ENCODE assay signal across 8 mouse cellular contexts in the genomic region with DNA sequence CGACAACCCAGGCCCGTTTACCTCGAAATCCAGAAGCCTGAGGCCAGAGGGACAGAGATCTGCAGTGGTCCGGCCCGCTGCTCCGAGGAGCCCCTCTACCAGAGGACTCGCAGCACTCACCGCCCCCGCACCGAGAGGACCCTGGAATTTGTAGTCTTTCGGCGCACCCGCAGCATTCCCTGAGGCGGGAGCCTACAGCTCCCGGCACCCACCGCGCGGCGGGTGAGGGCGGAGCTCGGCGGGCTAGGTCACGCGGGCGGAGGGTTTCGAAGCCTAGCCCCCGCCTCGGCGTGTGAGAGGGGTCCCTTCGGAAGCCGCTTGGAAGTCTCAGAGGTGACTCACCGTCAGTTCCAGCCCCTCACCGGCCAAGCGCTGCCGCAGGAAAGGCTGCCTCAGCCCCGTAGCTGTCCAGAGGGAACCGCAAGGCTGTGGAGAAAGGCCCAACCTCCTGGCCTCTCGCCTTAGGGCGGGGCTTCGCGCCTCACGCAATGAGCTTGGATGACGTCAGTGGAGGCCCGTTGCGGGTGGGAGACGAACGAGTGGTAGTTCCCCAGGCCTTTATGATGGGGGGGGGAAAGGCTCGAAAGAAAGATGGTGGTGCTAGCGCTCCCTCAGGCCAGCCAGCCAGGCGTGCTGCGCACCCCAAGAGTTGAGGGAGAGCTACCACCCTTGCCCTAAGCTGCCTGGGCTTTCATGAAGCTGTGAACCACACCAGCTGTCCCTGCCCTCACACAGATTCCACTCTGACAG. TPM values are rescaled to one million over a fixed set of nuclear protein-coding genes. Genes with fewer than 3 reads are reported as not detected.
DNase-seq lines count a peak whose midpoint lies in the region; ATAC-seq lines count a peak whose summit lies in the region.

A gene (minus strand): TSS at position 483 of the 750 bp plus-strand sequence.

- peak; percentile 99 for DNase-seq in Muller cell, postnatal 12 days (ENCODE audit: inconsistent ontology term)
- peak; percentile 96 for DNase-seq in cerebellum, adult 9-11 months
- peak; percentile 94 to 95 for DNase-seq in frontal cortex, postnatal 10 days (ENCODE audit: low spot score in 2 of 2)
- peak; percentile 96 to 98 for DNase-seq in layer of hippocampus, postnatal 14 days (ENCODE audit: low spot score in 2 of 2)
- peak; percentile 94 for DNase-seq in lung, postnatal 14 days
- peak; percentile 79 for DNase-seq in retina, adult 2 months (ENCODE audit: low read depth, low spot score)
- DNase-seq in thymus, postnatal 36 days = peak; percentile 95

- H3K4me3 ChIP-seq in hindbrain, embryonic 12.5 days = peak within 1 kb of the TSS; percentile 54

- no peaks in the 10 kb centered on the region for H3K27me3 ChIP-seq in hindbrain, embryonic 12.5 days

- no peaks in the 10 kb centered on the region for H3K36me3 ChIP-seq in hindbrain, embryonic 12.5 days

- peaks cover 33% of the 10 kb centered on the region for H3K4me1 ChIP-seq in hindbrain, embryonic 12.5 days

- H3K9ac ChIP-seq in hindbrain, embryonic 12.5 days = peak within 1 kb of the TSS; percentile 68

- peak within 1 kb of the TSS; percentile 57 for H3K4me2 ChIP-seq in hindbrain, embryonic 12.5 days (replicated peaks)

- peak within 1 kb of the TSS; percentile 97 for H3K27ac ChIP-seq in hindbrain, embryonic 12.5 days

- H3K9me3 ChIP-seq in hindbrain, embryonic 12.5 days (replicated peaks) = no peaks in the 10 kb centered on the region

- ATAC-seq in hindbrain, embryonic 12.5 days (ENCODE audit: low FRiP score) = peak; percentile 99

- WGBS in hindbrain, embryonic 12.5 days = under 1% methylated on average over 51 of the region's 51 CpGs

RNA-seq across cellular contexts. Expression of the gene that starts here (rescaled TPM):
- polyA plus RNA-seq in hindbrain, embryonic 12.5 days (2016; fragmentation: Nextera tagmentation; extraction: Ambion mirVana) = 95.6 and 99.1 TPM in 2 replicates
- 100 to 1,000 TPM; 188 to 191 TPM for total RNA-seq in layer of hippocampus, postnatal 14 days (2021)

Comparison
In these comparisons a context has a peak if more than half of its experiments do, and no peak if none do; other contexts are left out.
1. Peak in every context shown above with its lines: DNase-seq, ATAC-seq, H3K4me3 ChIP-seq and H3K27ac ChIP-seq.